Mouse (Mus musculus): Measurements from ENCODE around the gene Zfp992. TPM values are rescaled to one million over a fixed set of nuclear protein-coding genes. Genes with fewer than 3 reads are reported as not detected.
"Not testable (repeated sequence)": the region's sequence is repeated elsewhere in the genome, so short reads cannot be mapped to it uniquely, and the experiment has no call there.

Gene Zfp992
- polyA plus RNA-seq, 1 experiment from 2014 or later, result 3.9 TPM

- H3K4me3 ChIP-seq (replicated peaks), result no peak overlapping the region
- H3K27ac ChIP-seq, result no peak overlapping the region
- H3K9me3 ChIP-seq (replicated peaks), result peaks cover 58% of the 10 kb centered on the region
- no peak overlapping the region for H3K4me2 ChIP-seq
- no peaks in the 10 kb centered on the region for H3K27me3 ChIP-seq
- no peaks in the 10 kb centered on the region for H3K4me1 ChIP-seq
- no peaks in the 10 kb centered on the region for H3K36me3 ChIP-seq
- no peak overlapping the region for H3K9ac ChIP-seq
- 96% methylated on average over 7 of the region's 7 CpGs for WGBS
- peak; percentile 66 for ATAC-seq (replicated peaks; ENCODE audit: low FRiP score)
Observed at GRCm38 (mm10) chr4:146455321-146455721, 6.5 kb downstream of the Zfp992 start.

- Histone ChIP-seq H3K27ac (no peak overlapping the region), H3K36me3 (no peaks in the 10 kb centered on the region), H3K4me1 (no peaks in the 10 kb centered on the region), H3K4me2 (no peak overlapping the region), H3K9me3 (replicated peaks) (peaks cover 61% of the 10 kb centered on the region), H3K9ac (no peak overlapping the region), H3K27me3 (no peaks in the 10 kb centered on the region), H3K4me3 (replicated peaks) (no peak overlapping the region)
- ATAC-seq (replicated peaks; ENCODE audit: low FRiP score), result no peak
- 71% methylated on average over 4 of the region's 4 CpGs for WGBS
Observed at GRCm38 (mm10) chr4:146456061-146456726, 7.4 kb downstream of the Zfp992 start.

- 73% methylated on average over 2 of the region's 2 CpGs for WGBS
- H3K27me3 ChIP-seq, result no peaks in the 10 kb centered on the region
- H3K9ac ChIP-seq, result no peak overlapping the region
- no peak for ATAC-seq (replicated peaks; ENCODE audit: low FRiP score)
- H3K9me3 ChIP-seq (replicated peaks), result peaks cover 61% of the 10 kb centered on the region
- H3K4me3 ChIP-seq (replicated peaks), result no peak overlapping the region
- H3K4me2 ChIP-seq, result no peak overlapping the region
- H3K36me3 ChIP-seq, result no peaks in the 10 kb centered on the region
- no peak overlapping the region for H3K27ac ChIP-seq
- H3K4me1 ChIP-seq, result no peaks in the 10 kb centered on the region
Observed at GRCm38 (mm10) chr4:146457126-146457525, 8.3 kb downstream of the Zfp992 start.

- H3K9me3 ChIP-seq (replicated peaks), result peaks cover 58% of the 10 kb centered on the region
- no peaks in the 10 kb centered on the region for H3K36me3 ChIP-seq
- no peaks in the 10 kb centered on the region for H3K27me3 ChIP-seq
- no peaks in the 10 kb centered on the region for H3K4me1 ChIP-seq
- no peak overlapping the region for H3K4me3 ChIP-seq (replicated peaks)
- 82% methylated on average over 1 of the region's 1 CpGs for WGBS
- H3K27ac ChIP-seq, result no peak overlapping the region
- no peak overlapping the region for H3K4me2 ChIP-seq
- no peak overlapping the region for H3K9ac ChIP-seq
- ATAC-seq (replicated peaks; ENCODE audit: low FRiP score), result peak; percentile 20
Observed at GRCm38 (mm10) chr4:146457720-146458119, 8.9 kb downstream of the Zfp992 start.

- H3K36me3 ChIP-seq; H3K27me3 ChIP-seq; H3K4me1 ChIP-seq; H3K4me3 ChIP-seq (replicated peaks); H3K9ac ChIP-seq; H3K4me2 ChIP-seq; H3K27ac ChIP-seq; ATAC-seq (replicated peaks; ENCODE audit: low FRiP score): not testable (repeated sequence)
- H3K9me3 ChIP-seq (replicated peaks), result peaks cover 52% of the 10 kb centered on the region
- WGBS, result 82% methylated on average over 5 of the region's 5 CpGs
Observed at GRCm38 (mm10) chr4:146459822-146460221, 11.0 kb downstream of the Zfp992 start.

- H3K4me2 ChIP-seq; H3K27me3 ChIP-seq; H3K9ac ChIP-seq; H3K4me1 ChIP-seq; H3K36me3 ChIP-seq; H3K27ac ChIP-seq; H3K4me3 ChIP-seq (replicated peaks): not testable (repeated sequence)
- peak; percentile 41; the same call in 1 of the 2 replicates for ATAC-seq (replicated peaks; ENCODE audit: low FRiP score)
- 83% methylated on average over 5 of the region's 5 CpGs for WGBS
- peaks cover 50% of the 10 kb centered on the region for H3K9me3 ChIP-seq (replicated peaks)
Observed at GRCm38 (mm10) chr4:146460685-146461084, 11.9 kb downstream of the Zfp992 start.

GRCm38 (mm10) chr4:146463649-146464351 is 15.0 kb downstream of the Zfp992 start:
- not testable (repeated sequence) for H3K4me1 ChIP-seq; H3K4me3 ChIP-seq (replicated peaks); H3K36me3 ChIP-seq; H3K4me2 ChIP-seq; H3K27me3 ChIP-seq; H3K9ac ChIP-seq; ATAC-seq (replicated peaks; ENCODE audit: low FRiP score); H3K27ac ChIP-seq
- peaks cover 25% of the 10 kb centered on the region for H3K9me3 ChIP-seq (replicated peaks)
- 92% methylated on average over 19 of the region's 19 CpGs for whole genome bisulfite sequencing

GRCm38 (mm10) chr4:146469984-146470383 is 21.2 kb downstream of the Zfp992 start:
- H3K4me3 ChIP-seq (replicated peaks); H3K27me3 ChIP-seq; H3K4me2 ChIP-seq; H3K9ac ChIP-seq; H3K4me1 ChIP-seq; H3K27ac ChIP-seq: not testable (repeated sequence)
- Histone ChIP-seq H3K36me3 (peaks cover 11% of the 10 kb centered on the region), H3K9me3 (replicated peaks) (peaks cover 21% of the 10 kb centered on the region)
- 0 out of 2 replicates have a peak, but pooled peaks have one; percentile 46 for ATAC-seq (replicated peaks; ENCODE audit: low FRiP score)
- WGBS, result 93% methylated on average over 11 of the region's 12 CpGs

- not testable (repeated sequence) for H3K27ac ChIP-seq; H3K36me3 ChIP-seq; H3K9ac ChIP-seq; H3K4me3 ChIP-seq (replicated peaks); H3K27me3 ChIP-seq; ATAC-seq (replicated peaks; ENCODE audit: low FRiP score); H3K4me1 ChIP-seq; H3K4me2 ChIP-seq
- H3K9me3 ChIP-seq (replicated peaks), result peaks cover 45% of the 10 kb centered on the region
- WGBS, result no CpG with 5 or more reads among the region's 1 CpGs
Observed at GRCm38 (mm10) chr4:146474181-146474580, 25.4 kb downstream of the Zfp992 start.

GRCm38 (mm10) chr4:146474716-146475676 is 26.2 kb downstream of the Zfp992 start:
- not testable (repeated sequence) for H3K27ac ChIP-seq; H3K9ac ChIP-seq; H3K4me3 ChIP-seq (replicated peaks); H3K4me1 ChIP-seq; H3K36me3 ChIP-seq; H3K27me3 ChIP-seq; H3K4me2 ChIP-seq
- WGBS, result 63% methylated on average over 73 of the region's 94 CpGs
- ATAC-seq (replicated peaks; ENCODE audit: low FRiP score), result peak; percentile 85
- peaks cover 43% of the 10 kb centered on the region for H3K9me3 ChIP-seq (replicated peaks)

GRCm38 (mm10) chr4:146476260-146476659 is 27.4 kb downstream of the Zfp992 start:
- ATAC-seq (replicated peaks; ENCODE audit: low FRiP score); H3K4me3 ChIP-seq (replicated peaks); H3K4me2 ChIP-seq; H3K4me1 ChIP-seq; H3K9ac ChIP-seq; H3K36me3 ChIP-seq; H3K27ac ChIP-seq; H3K27me3 ChIP-seq: not testable (repeated sequence)
- peaks cover 51% of the 10 kb centered on the region for H3K9me3 ChIP-seq (replicated peaks)
- WGBS, result 96% methylated on average over 2 of the region's 2 CpGs

GRCm38 (mm10) chr4:146476959-146477358 is 28.1 kb downstream of the Zfp992 start:
- not testable (repeated sequence) for H3K27ac ChIP-seq; H3K27me3 ChIP-seq; H3K4me1 ChIP-seq; H3K9ac ChIP-seq; H3K4me3 ChIP-seq (replicated peaks); ATAC-seq (replicated peaks; ENCODE audit: low FRiP score); H3K4me2 ChIP-seq; H3K36me3 ChIP-seq
- peaks cover 56% of the 10 kb centered on the region for H3K9me3 ChIP-seq (replicated peaks)
- WGBS, result 80% methylated on average over 3 of the region's 3 CpGs

All from kidney, embryonic 15.5 days (tissue).